Mouse (Mus musculus): ENCODE measurements around the gene Pik3ip1. TPM values are rescaled to one million over a fixed set of nuclear protein-coding genes. Genes with fewer than 3 reads are reported as not detected.

Gene Pik3ip1
- polyA plus RNA-seq, 2 experiments from 2014 or later, result 32.9 to 53.5 TPM

DNA sequence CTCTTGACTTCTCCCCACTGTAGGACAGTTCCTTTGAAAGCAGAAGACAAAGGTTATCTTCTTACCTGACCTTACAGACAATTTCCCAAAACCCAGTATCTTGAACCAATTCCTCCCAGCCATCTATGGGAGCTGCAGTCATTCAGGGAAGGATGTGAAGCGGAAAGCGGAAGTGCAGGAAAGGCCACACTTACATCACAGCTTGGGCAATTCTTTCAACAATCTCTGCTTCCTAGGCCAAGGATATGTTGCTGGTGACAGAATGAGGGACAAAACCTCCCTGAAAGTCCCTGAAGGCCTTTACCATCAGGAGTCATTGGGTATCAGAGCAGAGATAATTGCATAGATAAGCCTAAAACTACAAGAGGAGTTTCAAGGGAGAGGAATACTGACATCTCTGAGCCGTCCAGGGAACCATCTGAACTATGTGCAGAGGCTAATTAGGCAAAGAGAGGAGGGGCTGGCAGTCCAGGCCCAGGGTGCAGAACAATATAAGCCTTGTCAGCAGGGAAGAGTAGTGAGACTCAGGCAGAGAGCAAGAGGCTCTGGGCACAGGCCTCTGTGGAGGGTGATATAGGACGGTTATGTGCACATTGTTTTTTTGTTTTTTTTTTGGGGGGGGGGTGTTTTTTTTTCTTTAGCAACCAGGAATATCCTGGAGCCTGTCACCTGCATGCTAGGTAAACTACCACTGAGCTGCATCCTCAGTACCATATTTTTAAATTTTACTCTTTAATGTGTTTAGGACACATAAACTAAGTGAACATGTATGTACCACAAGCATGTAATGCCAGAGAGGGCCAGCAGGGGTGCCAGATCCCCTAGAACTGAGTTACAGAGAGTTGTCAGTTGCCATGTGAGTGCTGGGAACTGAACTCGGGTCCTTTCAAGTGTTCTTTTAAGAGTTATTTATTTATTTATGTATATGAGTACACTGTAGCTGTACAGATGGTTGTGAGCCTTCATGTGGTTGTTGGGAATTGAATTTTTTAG, 52.7 kb downstream of the Pik3ip1 start:
- no peak for ATAC-seq

DNA sequence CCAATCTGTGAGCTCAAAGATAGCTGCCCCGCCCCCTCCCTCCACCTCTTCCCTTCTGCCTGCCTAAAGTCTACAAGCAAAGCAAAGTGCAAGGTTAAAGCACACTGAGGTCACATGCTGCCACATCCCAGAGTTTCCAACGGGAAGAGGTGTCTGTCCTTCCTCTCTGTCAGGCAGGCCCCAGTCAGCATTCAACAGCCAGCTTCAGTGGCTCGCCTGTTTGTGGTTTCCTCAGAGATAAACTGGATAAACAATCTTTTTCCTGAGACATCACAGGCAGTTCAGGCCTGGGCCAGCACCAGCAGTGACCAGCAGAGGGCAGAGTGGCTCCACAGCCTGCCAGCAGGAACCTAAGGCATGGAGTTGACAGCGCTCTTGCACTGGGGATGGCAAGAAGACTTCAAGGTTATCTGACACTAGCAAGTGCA, 56.8 kb downstream of the Pik3ip1 start:
- peak; percentile 93 for ATAC-seq

DNA sequence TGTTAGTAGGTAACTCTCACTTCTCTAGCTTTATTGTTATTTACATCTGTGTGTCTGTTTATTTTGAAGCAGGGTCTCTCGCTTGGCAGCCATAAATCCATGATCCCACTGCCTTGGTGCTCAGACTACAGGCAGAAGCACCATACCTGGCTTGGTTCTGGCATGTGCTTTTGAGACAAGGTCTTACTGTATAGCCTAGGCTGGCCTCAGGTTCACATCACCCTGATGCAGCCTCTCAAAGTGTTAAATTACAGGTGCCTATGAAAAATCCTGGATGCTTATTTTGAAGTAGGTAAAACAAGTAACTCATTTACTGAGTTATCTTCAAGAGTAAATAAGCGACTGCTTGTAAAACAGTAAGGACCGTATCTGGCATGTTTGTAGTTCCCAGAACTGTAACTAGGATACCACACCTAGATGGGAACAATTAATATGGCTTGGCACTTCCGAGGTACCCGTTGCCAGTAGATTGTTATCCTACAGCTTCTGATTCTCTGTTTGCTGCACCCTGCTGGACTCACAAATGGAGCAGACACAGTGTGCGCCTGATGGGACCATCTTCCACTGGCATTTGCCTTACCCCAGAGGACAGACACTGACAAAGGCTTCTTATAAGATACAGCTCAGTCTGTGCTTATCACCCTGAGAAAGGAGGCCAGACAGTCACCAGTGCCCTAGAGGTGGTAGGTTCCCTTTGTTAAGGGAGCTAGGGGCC, 57.4 kb downstream of the Pik3ip1 start:
- no peak for ATAC-seq

DNA sequence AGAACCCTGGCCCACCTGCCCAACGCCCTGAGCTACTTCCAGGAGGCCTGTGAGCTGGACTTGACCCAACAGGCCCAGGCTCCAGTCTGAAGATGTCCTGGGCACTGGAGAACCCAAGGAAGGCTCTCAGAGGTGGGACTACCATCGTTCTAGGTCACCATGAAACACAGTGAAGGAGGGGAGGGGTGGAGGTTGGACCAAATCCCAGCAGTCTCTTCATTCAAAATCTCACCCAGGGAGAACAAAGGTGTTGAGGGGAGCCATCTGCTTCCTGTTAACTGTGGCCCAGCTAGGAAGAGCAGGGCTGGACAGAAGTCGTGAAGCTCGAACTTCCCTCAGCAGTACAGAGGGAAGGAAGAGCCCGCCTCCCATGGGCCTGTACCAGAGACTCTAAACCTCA, 59.8 kb downstream of the Pik3ip1 start:
- ATAC-seq, result no peak

DNA sequence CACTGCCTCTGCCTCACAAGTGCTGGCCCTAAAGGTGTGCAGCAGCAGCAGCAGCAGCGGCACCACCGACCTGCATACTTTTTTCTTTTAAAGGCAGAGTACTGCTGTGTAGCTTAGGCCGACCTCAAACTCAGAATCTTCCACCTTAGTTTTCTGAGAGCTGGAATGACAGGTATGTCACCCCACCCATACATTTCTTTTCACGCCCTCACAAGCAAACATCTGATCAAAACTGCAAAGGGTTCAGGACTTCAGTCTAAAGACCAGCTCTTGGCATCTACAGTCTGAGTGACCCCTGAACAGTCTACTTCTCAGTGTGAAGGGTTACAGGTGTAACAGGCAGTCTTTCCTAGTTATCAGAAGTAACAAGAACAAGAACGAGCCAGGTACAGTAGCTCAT, 60.6 kb downstream of the Pik3ip1 start:
- ATAC-seq, result no peak

DNA sequence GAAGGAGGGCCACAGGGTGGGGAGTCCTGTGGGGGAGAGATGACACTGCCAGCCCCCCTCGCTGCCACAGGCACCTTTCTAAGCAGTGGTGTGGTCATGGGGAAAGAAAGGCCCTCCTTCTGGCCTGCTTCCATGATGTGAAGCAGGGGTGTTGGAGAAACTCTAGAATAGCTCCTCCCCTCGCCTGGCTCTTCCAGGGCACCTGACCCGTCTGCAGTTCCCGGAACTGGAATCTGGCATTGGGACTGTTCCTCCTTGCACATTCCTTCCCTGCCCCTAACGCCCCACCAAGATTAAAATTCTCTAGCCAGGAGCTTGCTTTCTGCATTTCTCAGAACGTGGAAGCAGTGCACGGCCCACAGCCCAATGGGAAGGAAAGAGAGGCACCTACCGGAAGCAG, 62.3 kb downstream of the Pik3ip1 start:
- no peak for ATAC-seq

Other genes starting within 250 kb of the Pik3ip1 start
- gene Sfi1, start 136.9 kb upstream of the Pik3ip1 start, polyA plus RNA-seq (2017; shearing (Covaris generic)), result 10 to 100 TPM; 33.1 to 45.9 TPM
- gene Eif4enif1, start 128.0 kb upstream of the Pik3ip1 start, polyA plus RNA-seq (2017; shearing (Covaris generic)), result 10 to 100 TPM; 53.6 to 62.8 TPM
- gene Drg1, start 64.0 kb upstream of the Pik3ip1 start, polyA plus RNA-seq (2017; shearing (Covaris generic)), result 100 to 1,000 TPM; 166 to 178 TPM
- gene Patz1, start 41.5 kb upstream of the Pik3ip1 start, polyA plus RNA-seq (2017; shearing (Covaris generic)), result 10 to 100 TPM; 13.3 to 15.6 TPM
- gene Limk2, start 78.8 kb downstream of the Pik3ip1 start, polyA plus RNA-seq (2017; shearing (Covaris generic)), result 10 to 100 TPM; 77.7 to 78.9 TPM
- 10 to 100 TPM; 17.6 to 18.9 TPM for gene Rnf185, start 122.0 kb downstream of the Pik3ip1 start, polyA plus RNA-seq (2017; shearing (Covaris generic))
- under 1 TPM; 0.22 to 0.42 TPM for gene Pla2g3, start 157.9 kb downstream of the Pik3ip1 start, polyA plus RNA-seq (2017; shearing (Covaris generic))
- gene Inpp5j, start 174.4 kb downstream of the Pik3ip1 start, polyA plus RNA-seq (2017; shearing (Covaris generic)), result not detected
- 1 to 10 TPM; 5.2 to 8.0 TPM for gene Selenom, start 184.3 kb downstream of the Pik3ip1 start, polyA plus RNA-seq (2017; shearing (Covaris generic))
- gene Smtn, start 210.2 kb downstream of the Pik3ip1 start, polyA plus RNA-seq (2017; shearing (Covaris generic)), result 1 to 10 TPM; 1.7 to 3.4 TPM